Mouse (Mus musculus): ENCODE results near the gene Ccdc190.

- TF ChIP-seq GATA1 (IDR thresholded peaks at IDR 0.05; ENCODE audit: borderline replicate concordance, low read length) = no peak
- TF ChIP-seq CTCF (IDR thresholded peaks at IDR 0.05; ENCODE audit: low read depth, low read length) = no peak
- TF ChIP-seq TAL1 (conservative IDR thresholded peaks at IDR 0.05; ENCODE audit: low read depth, low read length) = no peak
- TF ChIP-seq GATA2 (IDR thresholded peaks at IDR 0.05; ENCODE audit: borderline replicate concordance, low read depth, low read length) = no peak
- TF ChIP-seq POLR2AphosphoS5 (IDR thresholded peaks at IDR 0.05; ENCODE audit: insufficient replicate concordance, low read depth, low read length) = no peak
Measured at GRCm38 (mm10) chr1:169953106-169953505, 24.7 kb downstream of the Ccdc190 start.
